Mouse (Mus musculus): Measurements from ENCODE around the gene Fermt2. TPM values are rescaled to one million over a fixed set of nuclear protein-coding genes. Genes with fewer than 3 reads are reported as not detected.

The Fermt2 gene
- polyA plus RNA-seq, 1 experiment from 2014 or later, result 75.7 TPM

GRCm38 (mm10) chr14:45455651-45456501, 74.0 kb downstream of the Fermt2 start:
- H3K27ac ChIP-seq, result peak overlapping the region; percentile 65
- H3K36me3 ChIP-seq (replicated peaks), result peaks cover 32% of the 10 kb centered on the region
- H3K27me3 ChIP-seq (ENCODE audit: poor library complexity, severe bottlenecking), result no peaks in the 10 kb centered on the region
- no peaks in the 10 kb centered on the region for H3K9me3 ChIP-seq
- WGBS, result 70% methylated on average over 12 of the region's 12 CpGs
- H3K4me1 ChIP-seq, result peaks cover 58% of the 10 kb centered on the region
- DNase-seq (ENCODE audit: extremely low spot score, low spot score), result no peak
- no peak overlapping the region for H3K4me3 ChIP-seq

- H3K27ac ChIP-seq, result no peak overlapping the region; the same call in none of the 2 replicates
- WGBS, result 63% methylated on average over 5 of the region's 5 CpGs
- H3K27me3 ChIP-seq (ENCODE audit: poor library complexity, severe bottlenecking), result no peaks in the 10 kb centered on the region
- peaks cover 63% of the 10 kb centered on the region for H3K4me1 ChIP-seq
- peaks cover 13% of the 10 kb centered on the region for H3K36me3 ChIP-seq (replicated peaks)
- H3K4me3 ChIP-seq, result no peak overlapping the region
- no peaks in the 10 kb centered on the region for H3K9me3 ChIP-seq
- no peak for DNase-seq (ENCODE audit: extremely low spot score, low spot score)
Observed at GRCm38 (mm10) chr14:45453538-45454233, 76.2 kb downstream of the Fermt2 start.

- Histone ChIP-seq H3K27ac (peak overlapping the region; percentile 32; the same call in 1 of the 2 replicates), H3K9me3 (no peaks in the 10 kb centered on the region), H3K27me3 (ENCODE audit: poor library complexity, severe bottlenecking) (no peaks in the 10 kb centered on the region), H3K4me3 (no peak overlapping the region), H3K36me3 (replicated peaks) (peaks cover 6% of the 10 kb centered on the region), H3K4me1 (peaks cover 63% of the 10 kb centered on the region)
- WGBS, result 32% methylated on average over 11 of the region's 11 CpGs
- DNase-seq (ENCODE audit: extremely low spot score, low spot score), result no peak
Observed at GRCm38 (mm10) chr14:45452861-45453512, 76.9 kb downstream of the Fermt2 start.

- WGBS, result 58% methylated on average over 4 of the region's 4 CpGs
- peaks cover 61% of the 10 kb centered on the region for H3K4me1 ChIP-seq
- H3K27ac ChIP-seq, result peak overlapping the region; percentile 32
- H3K36me3 ChIP-seq (replicated peaks), result no peaks in the 10 kb centered on the region
- no peak overlapping the region for H3K4me3 ChIP-seq
- no peak for DNase-seq (ENCODE audit: extremely low spot score, low spot score)
- H3K9me3 ChIP-seq, result no peaks in the 10 kb centered on the region
- H3K27me3 ChIP-seq (ENCODE audit: poor library complexity, severe bottlenecking), result no peaks in the 10 kb centered on the region
Observed at GRCm38 (mm10) chr14:45452148-45452547, 77.8 kb downstream of the Fermt2 start.

- no peak for DNase-seq (ENCODE audit: extremely low spot score, low spot score)
- Histone ChIP-seq H3K27me3 (ENCODE audit: poor library complexity, severe bottlenecking) (no peaks in the 10 kb centered on the region), H3K27ac (peak overlapping the region; percentile 53; the same call in 1 of the 2 replicates), H3K9me3 (no peaks in the 10 kb centered on the region), H3K4me1 (peaks cover 51% of the 10 kb centered on the region), H3K36me3 (replicated peaks) (no peaks in the 10 kb centered on the region), H3K4me3 (no peak overlapping the region)
- 36% methylated on average over 2 of the region's 2 CpGs for WGBS
Observed at GRCm38 (mm10) chr14:45451090-45451489, 78.8 kb downstream of the Fermt2 start.

- H3K27me3 ChIP-seq (ENCODE audit: poor library complexity, severe bottlenecking), result no peaks in the 10 kb centered on the region
- no peaks in the 10 kb centered on the region for H3K9me3 ChIP-seq
- H3K36me3 ChIP-seq (replicated peaks), result no peaks in the 10 kb centered on the region
- H3K4me1 ChIP-seq, result peaks cover 20% of the 10 kb centered on the region
- no peak for DNase-seq (ENCODE audit: extremely low spot score, low spot score)
- no peak overlapping the region for H3K4me3 ChIP-seq
- WGBS, result 93% methylated on average over 3 of the region's 3 CpGs
- no peak overlapping the region for H3K27ac ChIP-seq
Observed at GRCm38 (mm10) chr14:45446777-45447176, 83.1 kb downstream of the Fermt2 start.

- H3K9me3 ChIP-seq, result no peaks in the 10 kb centered on the region
- no peaks in the 10 kb centered on the region for H3K36me3 ChIP-seq (replicated peaks)
- peaks cover 10% of the 10 kb centered on the region for H3K4me1 ChIP-seq
- WGBS, result 66% methylated on average over 12 of the region's 12 CpGs
- no peak overlapping the region for H3K4me3 ChIP-seq
- no peak for DNase-seq (ENCODE audit: extremely low spot score, low spot score)
- H3K27me3 ChIP-seq (ENCODE audit: poor library complexity, severe bottlenecking), result no peaks in the 10 kb centered on the region
- peak overlapping the region; percentile 37; the same call in 1 of the 2 replicates for H3K27ac ChIP-seq
Observed at GRCm38 (mm10) chr14:45445445-45445844, 84.5 kb downstream of the Fermt2 start.

GRCm38 (mm10) chr14:45444870-45445269, 85.0 kb downstream of the Fermt2 start:
- Histone ChIP-seq H3K36me3 (replicated peaks) (no peaks in the 10 kb centered on the region), H3K9me3 (no peaks in the 10 kb centered on the region), H3K4me1 (peaks cover 10% of the 10 kb centered on the region), H3K27me3 (ENCODE audit: poor library complexity, severe bottlenecking) (no peaks in the 10 kb centered on the region), H3K27ac (no peak overlapping the region), H3K4me3 (no peak overlapping the region)
- WGBS, result 53% methylated on average over 7 of the region's 7 CpGs
- DNase-seq (ENCODE audit: extremely low spot score, low spot score), result no peak

GRCm38 (mm10) chr14:45442781-45443560, 86.9 kb downstream of the Fermt2 start:
- Histone ChIP-seq H3K36me3 (replicated peaks) (no peaks in the 10 kb centered on the region), H3K4me1 (peaks cover 17% of the 10 kb centered on the region), H3K27ac (no peak overlapping the region), H3K9me3 (no peaks in the 10 kb centered on the region), H3K27me3 (ENCODE audit: poor library complexity, severe bottlenecking) (no peaks in the 10 kb centered on the region), H3K4me3 (no peak overlapping the region)
- DNase-seq (ENCODE audit: extremely low spot score, low spot score), result no peak
- WGBS, result 82% methylated on average over 12 of the region's 12 CpGs

GRCm38 (mm10) chr14:45441291-45441690, 88.6 kb downstream of the Fermt2 start:
- Histone ChIP-seq H3K27ac (no peak overlapping the region), H3K36me3 (replicated peaks) (no peaks in the 10 kb centered on the region), H3K4me1 (peaks cover 20% of the 10 kb centered on the region), H3K27me3 (ENCODE audit: poor library complexity, severe bottlenecking) (no peaks in the 10 kb centered on the region), H3K9me3 (no peaks in the 10 kb centered on the region), H3K4me3 (no peak overlapping the region)
- WGBS, result 82% methylated on average over 6 of the region's 6 CpGs
- DNase-seq (ENCODE audit: extremely low spot score, low spot score), result no peak

- no peak for DNase-seq (ENCODE audit: extremely low spot score, low spot score)
- Histone ChIP-seq H3K36me3 (replicated peaks) (no peaks in the 10 kb centered on the region), H3K9me3 (no peaks in the 10 kb centered on the region), H3K27ac (no peak overlapping the region), H3K4me1 (peaks cover 10% of the 10 kb centered on the region), H3K27me3 (ENCODE audit: poor library complexity, severe bottlenecking) (no peaks in the 10 kb centered on the region), H3K4me3 (no peak overlapping the region)
- WGBS, result 80% methylated on average over 9 of the region's 9 CpGs
Observed at GRCm38 (mm10) chr14:45439387-45439786, 90.5 kb downstream of the Fermt2 start.

- no peak for DNase-seq (ENCODE audit: extremely low spot score, low spot score)
- Histone ChIP-seq H3K9me3 (no peaks in the 10 kb centered on the region), H3K27ac (no peak overlapping the region), H3K4me1 (peaks cover 10% of the 10 kb centered on the region), H3K27me3 (ENCODE audit: poor library complexity, severe bottlenecking) (no peaks in the 10 kb centered on the region), H3K36me3 (replicated peaks) (no peaks in the 10 kb centered on the region), H3K4me3 (no peak overlapping the region)
- WGBS, result 71% methylated on average over 2 of the region's 2 CpGs
Observed at GRCm38 (mm10) chr14:45438931-45439275, 91.0 kb downstream of the Fermt2 start.

All from forebrain, embryonic 10.5 days (tissue).